Mouse (Mus musculus): ENCODE data around the gene Prr36. TPM values are rescaled to one million over a fixed set of nuclear protein-coding genes. Genes with fewer than 3 reads are reported as not detected.
"Not testable (repeated sequence)": the region's sequence is repeated elsewhere in the genome, so short reads cannot be mapped to it uniquely, and the experiment has no call there.

The Prr36 gene
- polyA plus RNA-seq, 1 experiment = 0.47 TPM

DNA sequence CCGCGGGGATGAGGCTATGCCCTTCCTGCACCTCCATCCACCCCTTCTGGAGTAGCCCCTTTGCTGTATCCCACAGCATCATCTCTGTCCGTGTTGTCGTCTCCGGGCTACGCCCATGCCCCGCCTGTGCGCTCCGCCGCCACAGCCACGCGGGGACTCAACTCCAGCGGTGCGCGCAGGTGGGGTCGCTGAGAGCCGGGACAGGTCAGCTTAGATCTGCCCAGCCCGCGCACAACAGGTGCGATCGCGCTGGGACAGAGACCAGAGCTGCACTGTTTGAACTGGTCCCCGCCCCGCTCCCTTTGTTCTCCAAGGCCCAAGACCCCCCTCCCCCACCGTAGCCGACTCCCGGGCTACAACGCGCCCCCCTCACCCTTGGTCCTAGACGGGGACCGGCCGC lies 41.4 kb upstream of the Prr36 start:
- Histone ChIP-seq H3K4me1 (replicated peaks; ENCODE audit: control insufficient read depth, insufficient read depth, low read length) (peaks cover 4% of the 10 kb centered on the region), H3K36me3 (ENCODE audit: control insufficient read depth, insufficient read depth, low read length) (no peaks in the 10 kb centered on the region), H3K4me3 (ENCODE audit: control insufficient read depth, insufficient read depth, low read length) (peak overlapping the region; percentile 54), H3K27me3 (ENCODE audit: control insufficient read depth, insufficient read depth, low read length) (no peaks in the 10 kb centered on the region), H3K27ac (ENCODE audit: control insufficient read depth, insufficient read depth, low read length) (no peak overlapping the region)
- under 1% methylated on average over 32 of the region's 32 CpGs for WGBS
- DNase-seq = no peak
- peak; percentile 2; the same call in 1 of the 2 replicates for TF ChIP-seq CTCF (IDR thresholded peaks at IDR 0.05; ENCODE audit: borderline replicate concordance, control insufficient read depth, extremely low read depth, insufficient read depth, low read length, poor library complexity)
- TF ChIP-seq POLR2A (IDR thresholded peaks at IDR 0.05; ENCODE audit: control insufficient read depth, extremely low read depth, insufficient read depth, low read length, poor library complexity) = no peak

DNA sequence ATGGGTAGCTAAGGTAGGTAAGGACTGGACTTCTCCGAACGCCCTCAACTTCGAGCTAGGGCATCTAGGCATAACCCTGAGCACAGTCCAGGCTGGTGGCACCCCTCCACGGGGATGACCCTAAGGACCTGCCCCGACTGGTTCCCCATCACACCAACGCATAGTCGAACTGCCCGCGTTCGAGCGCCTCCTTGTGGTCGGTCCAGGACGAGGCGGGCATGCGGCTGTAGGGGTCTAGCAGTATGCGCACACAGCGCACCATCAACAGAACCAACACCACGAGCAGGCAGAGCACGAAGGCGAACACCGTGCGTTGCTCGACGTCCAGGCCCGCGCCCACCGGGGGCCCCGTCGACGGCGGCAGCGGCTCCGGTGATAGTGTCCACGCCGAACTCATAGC lies 41.0 kb upstream of the Prr36 start:
- WGBS = 6% methylated on average over 35 of the region's 35 CpGs
- Histone ChIP-seq H3K4me1 (replicated peaks; ENCODE audit: control insufficient read depth, insufficient read depth, low read length) (peaks cover 7% of the 10 kb centered on the region), H3K36me3 (ENCODE audit: control insufficient read depth, insufficient read depth, low read length) (no peaks in the 10 kb centered on the region), H3K4me3 (ENCODE audit: control insufficient read depth, insufficient read depth, low read length) (peak overlapping the region; percentile 54), H3K27me3 (ENCODE audit: control insufficient read depth, insufficient read depth, low read length) (no peaks in the 10 kb centered on the region), H3K27ac (ENCODE audit: control insufficient read depth, insufficient read depth, low read length) (no peak overlapping the region)
- peak; percentile 85 for DNase-seq
- TF ChIP-seq CTCF (IDR thresholded peaks at IDR 0.05; ENCODE audit: borderline replicate concordance, control insufficient read depth, extremely low read depth, insufficient read depth, low read length, poor library complexity) (peak; percentile 92), POLR2A (IDR thresholded peaks at IDR 0.05; ENCODE audit: control insufficient read depth, extremely low read depth, insufficient read depth, low read length, poor library complexity) (no peak)

DNA sequence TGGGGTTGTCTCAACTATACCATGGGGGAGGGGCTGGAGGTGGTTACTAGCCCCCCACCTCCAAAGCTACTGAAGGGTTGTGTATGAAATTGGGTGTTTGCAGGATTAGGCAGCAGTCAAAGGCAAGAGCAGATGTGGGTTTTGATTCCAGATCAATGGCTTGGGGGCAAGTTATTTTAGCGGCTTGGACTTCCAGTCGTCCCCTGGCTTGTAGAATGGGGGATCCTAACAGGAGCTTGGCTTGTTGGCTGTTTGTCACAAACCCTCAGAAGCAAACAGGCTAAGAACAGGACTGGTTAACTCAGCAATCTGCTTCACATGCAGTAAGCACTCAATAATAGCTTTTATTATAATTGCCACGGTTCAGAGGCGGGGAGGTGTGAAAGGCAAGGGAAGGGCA lies 40.1 kb upstream of the Prr36 start:
- Histone ChIP-seq H3K4me1 (replicated peaks; ENCODE audit: control insufficient read depth, insufficient read depth, low read length) (peaks cover 11% of the 10 kb centered on the region), H3K27ac (ENCODE audit: control insufficient read depth, insufficient read depth, low read length) (no peak overlapping the region), H3K36me3 (ENCODE audit: control insufficient read depth, insufficient read depth, low read length) (no peaks in the 10 kb centered on the region), H3K27me3 (ENCODE audit: control insufficient read depth, insufficient read depth, low read length) (no peaks in the 10 kb centered on the region), H3K4me3 (ENCODE audit: control insufficient read depth, insufficient read depth, low read length) (no peak overlapping the region)
- 88% methylated on average over 4 of the region's 4 CpGs for WGBS
- DNase-seq = no peak
- no peak for TF ChIP-seq POLR2A (IDR thresholded peaks at IDR 0.05; ENCODE audit: control insufficient read depth, extremely low read depth, insufficient read depth, low read length, poor library complexity)
- TF ChIP-seq CTCF (IDR thresholded peaks at IDR 0.05; ENCODE audit: borderline replicate concordance, control insufficient read depth, extremely low read depth, insufficient read depth, low read length, poor library complexity) = no peak

DNA sequence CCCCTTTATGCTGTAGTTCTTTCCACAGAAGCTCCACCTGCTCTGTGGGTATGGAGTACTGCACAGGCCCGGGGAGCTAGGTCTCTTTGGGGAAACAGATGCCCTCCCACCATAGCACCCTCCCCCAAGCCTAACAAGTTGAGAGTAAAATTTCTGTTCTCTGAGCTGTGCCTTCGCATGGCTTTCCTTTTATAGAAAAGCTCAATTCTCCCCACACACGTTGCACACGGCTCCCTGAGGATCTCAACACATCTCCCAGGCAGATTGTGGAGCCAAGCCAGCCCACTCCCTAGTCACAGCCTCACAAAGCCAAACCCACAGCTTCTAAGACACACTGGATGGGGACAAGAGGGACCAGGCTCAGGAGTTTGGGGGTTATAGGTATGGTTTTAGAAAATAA lies 39.7 kb upstream of the Prr36 start:
- H3K36me3 ChIP-seq (ENCODE audit: control insufficient read depth, insufficient read depth, low read length) = no peaks in the 10 kb centered on the region
- H3K4me3 ChIP-seq (ENCODE audit: control insufficient read depth, insufficient read depth, low read length) = no peak overlapping the region
- no peak overlapping the region for H3K27ac ChIP-seq (ENCODE audit: control insufficient read depth, insufficient read depth, low read length)
- H3K4me1 ChIP-seq (replicated peaks; ENCODE audit: control insufficient read depth, insufficient read depth, low read length) = peaks cover 12% of the 10 kb centered on the region
- TF ChIP-seq POLR2A (IDR thresholded peaks at IDR 0.05; ENCODE audit: control insufficient read depth, extremely low read depth, insufficient read depth, low read length, poor library complexity) (no peak), CTCF (IDR thresholded peaks at IDR 0.05; ENCODE audit: borderline replicate concordance, control insufficient read depth, extremely low read depth, insufficient read depth, low read length, poor library complexity) (no peak)
- 78% methylated on average over 4 of the region's 4 CpGs for WGBS
- H3K27me3 ChIP-seq (ENCODE audit: control insufficient read depth, insufficient read depth, low read length) = no peaks in the 10 kb centered on the region
- no peak for DNase-seq

DNA sequence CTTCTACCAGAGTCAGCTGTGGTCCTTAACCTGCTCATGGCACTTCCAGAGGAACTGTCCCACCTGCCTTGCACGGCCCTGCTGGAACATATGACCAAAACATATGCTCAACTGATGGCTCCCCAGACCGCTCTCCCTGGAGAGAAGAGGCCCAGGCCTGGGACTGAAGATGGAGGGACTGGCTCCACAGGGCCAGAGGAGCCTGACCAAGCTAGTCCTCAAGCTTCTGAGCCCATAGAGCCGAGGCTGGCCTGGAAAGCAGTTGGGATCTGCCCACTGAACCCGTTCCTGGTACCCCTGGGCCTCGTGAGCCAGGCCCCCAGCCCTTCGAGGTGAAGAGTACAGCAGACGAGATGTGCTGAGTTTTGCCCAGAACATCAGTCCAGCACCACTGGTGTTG lies 38.2 kb upstream of the Prr36 start:
- 95% methylated on average over 7 of the region's 7 CpGs for WGBS
- not testable (repeated sequence) for H3K4me3 ChIP-seq (ENCODE audit: control insufficient read depth, insufficient read depth, low read length); H3K36me3 ChIP-seq (ENCODE audit: control insufficient read depth, insufficient read depth, low read length); H3K27me3 ChIP-seq (ENCODE audit: control insufficient read depth, insufficient read depth, low read length); DNase-seq; H3K27ac ChIP-seq (ENCODE audit: control insufficient read depth, insufficient read depth, low read length)
- H3K4me1 ChIP-seq (replicated peaks; ENCODE audit: control insufficient read depth, insufficient read depth, low read length) = peaks cover 12% of the 10 kb centered on the region

DNA sequence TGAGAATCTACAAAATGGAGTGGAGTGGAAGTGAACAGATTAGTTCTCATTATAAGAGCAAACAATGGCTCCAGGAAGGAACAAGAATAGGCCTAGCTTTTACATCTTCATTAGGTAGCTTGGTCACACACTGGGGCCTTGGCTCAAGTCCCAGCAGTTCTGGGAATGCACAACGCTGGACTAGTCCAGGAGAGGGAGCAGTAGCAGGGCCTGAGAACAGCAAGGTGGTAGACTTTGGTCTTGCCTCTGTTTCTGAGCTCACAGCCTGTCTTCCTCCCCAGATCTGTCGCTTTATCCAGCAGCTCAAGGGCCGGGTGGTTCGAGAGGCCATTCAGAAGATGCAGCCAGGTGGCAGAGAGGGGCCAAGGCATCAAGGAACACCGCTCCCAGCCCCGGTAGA lies 36.7 kb upstream of the Prr36 start:
- H3K36me3 ChIP-seq (ENCODE audit: control insufficient read depth, insufficient read depth, low read length) = no peaks in the 10 kb centered on the region
- H3K4me1 ChIP-seq (replicated peaks; ENCODE audit: control insufficient read depth, insufficient read depth, low read length) = peaks cover 8% of the 10 kb centered on the region
- no peak for TF ChIP-seq CTCF (IDR thresholded peaks at IDR 0.05; ENCODE audit: borderline replicate concordance, control insufficient read depth, extremely low read depth, insufficient read depth, low read length, poor library complexity)
- TF ChIP-seq POLR2A (IDR thresholded peaks at IDR 0.05; ENCODE audit: control insufficient read depth, extremely low read depth, insufficient read depth, low read length, poor library complexity) = no peak
- DNase-seq = no peak
- 79% methylated on average over 6 of the region's 6 CpGs for WGBS
- no peak overlapping the region for H3K27ac ChIP-seq (ENCODE audit: control insufficient read depth, insufficient read depth, low read length)
- no peaks in the 10 kb centered on the region for H3K27me3 ChIP-seq (ENCODE audit: control insufficient read depth, insufficient read depth, low read length)
- H3K4me3 ChIP-seq (ENCODE audit: control insufficient read depth, insufficient read depth, low read length) = no peak overlapping the region
